Mouse (Mus musculus) forebrain, embryonic 12.5 days (tissue): ENCODE data around the gene Tctn1. TPM values are rescaled to one million over a fixed set of nuclear protein-coding genes. Genes with fewer than 3 reads are reported as not detected.
"Not testable (repeated sequence)": the region's sequence is repeated elsewhere in the genome, so short reads cannot be mapped to it uniquely, and the experiment has no call there.

ENCODE experiments used
- ATAC-seq: fragments of 200-750 bp; cut with Nextera tagmentation; 2 replicates; pipeline ENCODE4 v1.8.0; 2017; ENCODE audit warnings: moderate TSS enrichment; ENCODE audit not compliant: low FRiP score
- H3K27ac ChIP-seq: fragments of 300-500 bp; sonication (generic); 2 replicates; pipeline ENCODE4 v1.5.1; 2016; ENCODE audit warnings: mild to moderate bottlenecking
- H3K27me3 ChIP-seq: fragments of 300-500 bp; sonication (generic); 2 replicates; pipeline ENCODE4 v1.6.1; 2016; ENCODE audit warnings: mild to moderate bottlenecking
- H3K36me3 ChIP-seq: fragments of 300-500 bp; sonication (generic); replicated peaks from 2 replicates; pipeline ENCODE4 v1.6.1; 2016; ENCODE audit warnings: mild to moderate bottlenecking
- H3K4me1 ChIP-seq: fragments of 300-500 bp; sonication (generic); 2 replicates; pipeline ENCODE4 v1.6.1; 2016
- H3K4me2 ChIP-seq: fragments of 300-500 bp; sonication (generic); 2 replicates; pipeline ENCODE4 v1.6.1; 2016; ENCODE audit warnings: mild to moderate bottlenecking, moderate library complexity
- H3K4me3 ChIP-seq: fragments of 300-500 bp; sonication (generic); replicated peaks from 2 replicates; pipeline ENCODE4 v1.5.1; 2016; ENCODE audit warnings: mild to moderate bottlenecking
- H3K9ac ChIP-seq: fragments of 300-500 bp; sonication (generic); 2 replicates; pipeline ENCODE4 v1.6.1; 2016; ENCODE audit warnings: mild to moderate bottlenecking
- H3K9me3 ChIP-seq: fragments of 300-500 bp; sonication (generic); 2 replicates; pipeline ENCODE4 v1.6.1; 2016
- WGBS: fragments of 180-500 bp; shearing (Covaris S2); methylation state at CpG from one replicate; pipeline ENCODE4 v1.1.7; 2016; 5-methylcytosine and 5-hydroxymethylcytosine counted together
- polyA plus RNA-seq: library from polyadenylated mRNA; unstranded; fragments of >200 nt; fragmentation: Nextera tagmentation; extraction: Ambion mirVana; gene quantifications from 2 replicates; pipeline ENCODE4 v1.2.1, GENCODE M21; 2016

Tctn1 gene
- polyA plus RNA-seq, 1 experiment from 2014 or later = 5.5 TPM

DNA sequence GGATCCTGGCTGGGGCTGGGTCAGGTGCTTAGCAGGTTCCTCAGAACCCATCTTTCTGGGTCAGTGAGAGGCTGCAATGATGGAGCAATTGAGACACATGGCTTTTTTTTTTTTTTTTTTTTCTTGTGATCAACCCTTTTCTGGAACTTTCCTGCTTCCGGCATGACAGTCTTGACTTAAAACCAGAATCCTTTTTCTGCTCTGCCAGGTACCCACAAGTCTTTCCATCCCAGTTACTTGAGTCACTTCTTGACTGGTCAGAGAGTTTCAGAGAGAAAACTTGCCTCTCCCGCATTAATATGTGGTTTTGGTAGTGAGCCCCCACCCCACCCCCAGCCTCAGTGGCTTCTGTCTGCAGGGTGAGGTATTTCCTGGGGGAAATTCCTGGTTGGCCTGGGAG is 40.0 kb downstream of the Tctn1 start:
- Histone ChIP-seq H3K9ac (no peak overlapping the region), H3K27ac (no peak overlapping the region), H3K4me3 (no peak overlapping the region), H3K27me3 (no peaks in the 10 kb centered on the region), H3K4me1 (0 out of 2 replicates have a peak, but pooled peaks cover 2% of the 10 kb centered on the region), H3K4me2 (no peak overlapping the region), H3K9me3 (0 out of 2 replicates have a peak, but pooled peaks cover 8% of the 10 kb centered on the region), H3K36me3 (no peaks in the 10 kb centered on the region)
- WGBS = 98% methylated on average over 2 of the region's 2 CpGs
- ATAC-seq = no peak

DNA sequence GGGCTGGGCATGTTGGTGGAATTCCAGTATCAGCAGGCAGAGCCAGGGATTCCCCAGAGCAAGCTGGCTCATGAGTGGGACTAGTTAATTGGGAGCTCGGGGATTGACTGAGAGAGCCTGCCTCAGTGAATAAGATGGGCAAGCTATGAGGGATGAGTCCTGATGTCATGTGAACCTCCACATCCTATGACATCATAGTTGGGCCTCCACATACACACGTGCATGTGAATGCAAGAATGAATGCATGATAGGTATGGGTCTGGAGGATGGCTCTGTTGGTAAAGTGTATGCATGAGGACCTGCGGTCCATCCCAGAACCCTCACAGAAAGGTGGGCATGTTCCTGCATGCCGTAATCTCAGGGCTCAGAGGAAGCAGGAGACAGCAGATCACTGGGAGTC is 43.2 kb downstream of the Tctn1 start:
- H3K36me3 ChIP-seq = no peaks in the 10 kb centered on the region
- ATAC-seq = no peak
- H3K9me3 ChIP-seq = no peaks in the 10 kb centered on the region
- no peak overlapping the region for H3K27ac ChIP-seq
- 0 out of 2 replicates have a peak, but pooled peaks cover 2% of the 10 kb centered on the region for H3K4me1 ChIP-seq
- no peak overlapping the region for H3K4me3 ChIP-seq
- no peaks in the 10 kb centered on the region for H3K27me3 ChIP-seq
- no peak overlapping the region for H3K4me2 ChIP-seq
- no peak overlapping the region for H3K9ac ChIP-seq
- WGBS = 90% methylated on average over 4 of the region's 4 CpGs

DNA sequence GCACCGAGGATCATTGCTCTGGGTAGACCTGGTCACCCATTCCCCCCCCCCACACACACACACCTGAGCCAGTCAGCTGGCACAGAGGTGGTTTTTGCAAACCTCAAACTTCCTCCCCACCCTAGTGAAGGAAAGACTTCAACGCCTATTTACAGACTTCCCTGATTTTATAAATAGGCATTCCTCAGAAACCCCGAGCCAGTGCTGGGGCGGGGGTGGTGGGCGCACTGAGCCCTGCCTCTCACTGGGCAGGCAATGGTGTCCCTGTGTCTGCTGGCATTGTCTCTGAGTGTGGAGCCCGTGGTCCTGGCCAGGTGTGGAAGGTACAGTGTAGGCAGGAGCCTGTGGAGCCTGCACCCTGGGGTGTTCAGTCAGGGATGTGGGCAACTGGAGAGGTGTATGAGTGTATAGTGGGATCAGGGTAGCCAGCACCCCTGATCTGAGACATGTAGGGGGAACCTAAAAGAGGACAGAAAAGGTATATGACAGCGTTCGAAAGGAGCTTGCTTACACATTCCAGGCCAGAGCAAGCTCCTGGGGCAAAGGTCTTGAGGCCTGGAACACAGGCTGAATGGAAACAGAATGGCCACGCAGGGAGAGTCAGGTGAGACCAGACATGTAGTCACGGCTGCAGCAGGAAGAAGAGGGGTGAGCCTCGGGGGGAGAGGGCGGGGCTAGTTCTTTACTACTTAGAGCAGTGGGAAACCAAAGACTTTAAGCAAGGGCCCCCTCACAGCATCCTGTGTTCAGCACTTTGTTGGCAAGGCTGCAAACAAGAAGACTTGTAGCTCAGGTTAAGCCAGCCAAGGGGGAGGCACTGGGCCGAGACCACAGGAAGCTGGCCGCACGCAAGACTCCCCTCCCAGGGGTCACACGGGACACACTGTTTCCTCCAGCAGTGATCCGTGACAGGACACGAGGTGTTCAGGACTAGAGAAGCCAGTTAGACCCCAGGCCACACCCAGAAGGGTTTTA is 44.3 kb downstream of the Tctn1 start:
- no peak overlapping the region for H3K27ac ChIP-seq
- 83% methylated on average over 18 of the region's 18 CpGs for WGBS

DNA sequence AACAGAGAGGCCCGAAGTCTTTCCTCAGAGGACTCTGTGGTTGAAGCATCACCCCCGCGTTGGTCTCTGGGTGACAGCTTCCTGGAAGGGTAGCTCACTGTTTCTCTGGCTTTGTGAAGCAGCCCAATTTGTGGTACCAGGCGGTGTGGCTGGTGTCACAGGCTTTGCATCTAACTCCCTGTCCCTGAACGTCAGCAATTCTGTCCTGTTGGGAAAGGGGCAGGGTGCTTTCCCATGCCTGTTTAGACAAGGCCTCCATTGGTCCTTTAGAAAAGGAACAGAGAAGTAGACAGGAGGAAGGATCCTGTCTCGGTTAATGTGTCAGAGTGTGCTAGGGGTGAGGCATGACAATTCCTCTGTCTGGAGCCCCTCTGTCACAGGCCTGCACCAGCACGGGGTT is 45.3 kb downstream of the Tctn1 start:
- no peak for ATAC-seq
- H3K36me3 ChIP-seq = no peaks in the 10 kb centered on the region
- no peaks in the 10 kb centered on the region for H3K27me3 ChIP-seq
- WGBS = 87% methylated on average over 7 of the region's 7 CpGs
- no peak overlapping the region for H3K27ac ChIP-seq
- H3K4me2 ChIP-seq = no peak overlapping the region
- H3K4me3 ChIP-seq = no peak overlapping the region
- no peaks in the 10 kb centered on the region for H3K9me3 ChIP-seq
- no peak overlapping the region for H3K9ac ChIP-seq
- H3K4me1 ChIP-seq = 0 out of 2 replicates have a peak, but pooled peaks cover 2% of the 10 kb centered on the region

More for the DNA sequence above, 44.3 kb downstream of the Tctn1 start:
- ATAC-seq = no peak
- Histone ChIP-seq H3K4me1 (0 out of 2 replicates have a peak, but pooled peaks cover 2% of the 10 kb centered on the region), H3K9me3 (no peaks in the 10 kb centered on the region), H3K27me3 (no peaks in the 10 kb centered on the region), H3K4me3 (no peak overlapping the region), H3K4me2 (no peak overlapping the region), H3K9ac (no peak overlapping the region), H3K36me3 (no peaks in the 10 kb centered on the region)

DNA sequence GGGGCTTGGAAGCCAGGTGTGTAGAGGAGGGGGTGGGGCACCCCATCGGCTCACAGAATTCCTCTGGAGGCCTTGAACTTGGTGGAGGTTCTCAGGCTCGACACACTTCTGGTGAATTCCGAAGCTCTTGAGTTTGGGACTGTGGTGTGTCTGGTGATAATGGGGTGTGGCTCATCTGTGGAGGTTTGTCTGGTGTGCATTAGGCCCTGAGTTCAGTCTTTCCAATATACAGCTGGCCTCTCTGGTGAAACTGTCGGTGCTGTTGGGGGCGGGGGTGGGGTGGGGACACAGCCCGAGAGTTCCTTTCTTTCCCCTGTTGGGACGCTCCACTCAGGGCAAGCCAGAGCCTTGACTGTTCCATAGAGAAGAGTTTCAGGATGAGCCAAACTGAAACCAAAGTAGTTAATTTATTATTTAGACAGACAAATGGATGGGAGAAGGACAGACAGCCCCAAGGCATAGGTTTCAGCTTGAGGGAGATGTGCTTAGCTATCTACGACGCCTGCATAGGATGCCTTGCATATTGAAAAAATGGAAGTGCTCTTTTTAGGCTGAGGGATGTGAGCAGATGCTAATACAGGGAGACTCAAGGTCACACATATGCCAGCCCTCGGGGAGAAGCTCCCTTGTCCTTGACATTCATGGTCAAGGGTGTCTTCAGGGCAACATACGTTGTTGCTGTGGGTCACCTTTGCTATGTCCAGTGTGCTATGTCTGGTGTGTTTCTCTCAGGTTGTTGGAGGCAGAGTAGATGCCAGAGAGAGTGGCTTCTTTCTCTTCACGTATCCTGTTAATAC is 46.0 kb downstream of the Tctn1 start:
- ATAC-seq = no peak
- WGBS = 91% methylated on average over 12 of the region's 12 CpGs
- no peak overlapping the region for H3K27ac ChIP-seq
- 0 out of 2 replicates have a peak, but pooled peaks cover 2% of the 10 kb centered on the region for H3K4me1 ChIP-seq
- no peaks in the 10 kb centered on the region for H3K27me3 ChIP-seq
- no peak overlapping the region for H3K4me3 ChIP-seq
- H3K36me3 ChIP-seq = no peaks in the 10 kb centered on the region
- H3K9ac ChIP-seq = no peak overlapping the region
- H3K9me3 ChIP-seq = no peaks in the 10 kb centered on the region
- H3K4me2 ChIP-seq = no peak overlapping the region

DNA sequence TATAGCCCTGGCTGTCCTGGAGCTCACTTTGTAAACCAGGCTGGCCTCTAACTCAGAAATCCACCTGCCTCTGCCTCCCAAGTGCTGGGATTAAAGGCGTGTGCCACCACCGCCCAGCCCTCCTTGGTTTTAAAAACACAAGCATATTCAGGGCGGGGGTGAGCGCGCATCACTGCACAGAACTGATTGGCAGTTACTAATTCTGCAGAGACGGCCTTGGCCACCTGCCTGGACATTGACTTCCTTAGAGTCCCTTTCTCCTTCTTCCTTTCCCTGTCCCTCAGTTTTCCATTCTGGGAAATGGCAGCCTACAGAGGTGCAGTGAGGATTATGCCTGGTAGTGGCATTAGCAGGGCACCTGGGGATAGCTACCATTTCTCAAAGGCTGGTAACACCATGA is 46.6 kb downstream of the Tctn1 start:
- no peak overlapping the region for H3K4me3 ChIP-seq
- 0 out of 2 replicates have a peak, but pooled peaks cover 2% of the 10 kb centered on the region for H3K4me1 ChIP-seq
- H3K27ac ChIP-seq = no peak overlapping the region
- H3K9ac ChIP-seq = no peak overlapping the region
- no peak overlapping the region for H3K4me2 ChIP-seq
- no peaks in the 10 kb centered on the region for H3K27me3 ChIP-seq
- H3K9me3 ChIP-seq = no peaks in the 10 kb centered on the region
- WGBS = 75% methylated on average over 6 of the region's 6 CpGs
- no peaks in the 10 kb centered on the region for H3K36me3 ChIP-seq
- ATAC-seq = no peak

DNA sequence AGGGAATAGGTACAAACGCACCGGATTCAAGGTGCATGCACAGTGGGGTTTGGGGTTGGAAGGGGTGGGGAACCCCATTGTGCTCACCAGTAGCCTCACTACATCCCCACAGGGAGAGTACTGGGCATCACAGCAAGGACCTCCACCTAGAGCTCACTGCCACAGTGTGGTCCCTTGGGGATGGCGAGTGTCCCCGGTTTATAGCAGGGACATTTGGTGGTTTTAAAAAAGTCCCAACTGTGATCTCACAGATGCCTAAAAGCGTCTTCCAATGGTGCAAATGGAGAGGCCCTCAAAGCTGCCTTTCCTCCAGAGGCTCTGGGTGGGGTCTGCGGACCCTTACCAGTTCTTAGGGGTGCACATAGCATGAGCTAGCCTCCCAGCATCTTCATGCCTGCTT is 50.4 kb downstream of the Tctn1 start:
- Histone ChIP-seq H3K9me3 (no peaks in the 10 kb centered on the region), H3K4me3 (no peak overlapping the region), H3K4me1 (peaks cover 14% of the 10 kb centered on the region), H3K27me3 (no peaks in the 10 kb centered on the region), H3K27ac (no peak overlapping the region), H3K4me2 (no peak overlapping the region), H3K9ac (no peak overlapping the region), H3K36me3 (no peaks in the 10 kb centered on the region)
- no peak for ATAC-seq
- 93% methylated on average over 6 of the region's 6 CpGs for WGBS

DNA sequence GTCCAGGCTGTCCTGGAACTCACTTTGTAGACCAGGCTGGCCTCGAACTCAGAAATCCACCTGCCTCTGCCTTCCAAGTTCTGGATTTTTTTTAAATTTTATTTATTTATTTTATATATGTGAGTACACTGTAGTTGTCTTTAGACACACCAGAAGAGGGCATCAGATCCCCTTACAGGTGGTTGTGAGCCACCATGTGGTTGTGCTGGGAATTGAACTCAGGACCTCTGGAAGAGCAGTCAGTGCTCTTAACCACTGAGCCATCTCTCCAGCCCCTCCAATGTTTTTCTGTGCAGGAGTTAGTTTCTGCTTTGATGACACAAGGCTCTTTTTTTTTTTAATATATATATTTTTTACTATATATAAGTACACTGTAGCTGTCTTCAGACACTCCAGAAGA is 51.4 kb downstream of the Tctn1 start:
- H3K36me3 ChIP-seq, ATAC-seq, H3K27me3 ChIP-seq, H3K4me2 ChIP-seq, H3K27ac ChIP-seq, H3K9me3 ChIP-seq, H3K4me3 ChIP-seq, H3K9ac ChIP-seq: not testable (repeated sequence)
- 82% methylated on average over 1 of the region's 1 CpGs for WGBS
- peaks cover 18% of the 10 kb centered on the region for H3K4me1 ChIP-seq

DNA sequence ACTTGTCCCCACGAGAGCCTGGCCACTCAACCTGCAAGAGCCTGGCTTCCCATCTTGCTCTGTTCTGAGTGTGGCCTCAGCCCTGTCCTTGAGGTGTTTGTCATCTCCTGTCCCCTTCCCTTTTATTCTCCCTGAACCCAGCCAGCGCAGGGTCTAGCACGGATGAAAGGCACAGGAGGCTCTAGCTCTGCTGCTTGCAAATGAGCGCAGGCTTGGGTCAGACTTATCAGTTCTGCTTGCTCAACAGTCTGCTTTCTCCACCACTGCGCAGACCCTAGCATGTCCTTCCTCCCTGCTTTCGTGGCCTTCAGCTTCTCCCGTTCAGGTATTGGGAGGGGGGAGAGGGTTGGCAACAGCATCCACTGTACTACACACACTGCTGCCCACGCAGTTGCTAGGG is 52.1 kb downstream of the Tctn1 start:
- Histone ChIP-seq H3K4me1 (peaks cover 18% of the 10 kb centered on the region), H3K27ac (no peak overlapping the region), H3K9ac (no peak overlapping the region), H3K36me3 (no peaks in the 10 kb centered on the region), H3K4me2 (no peak overlapping the region), H3K9me3 (0 out of 2 replicates have a peak, but pooled peaks cover 3% of the 10 kb centered on the region), H3K4me3 (no peak overlapping the region), H3K27me3 (no peaks in the 10 kb centered on the region)
- no peak for ATAC-seq
- 91% methylated on average over 8 of the region's 8 CpGs for WGBS

DNA sequence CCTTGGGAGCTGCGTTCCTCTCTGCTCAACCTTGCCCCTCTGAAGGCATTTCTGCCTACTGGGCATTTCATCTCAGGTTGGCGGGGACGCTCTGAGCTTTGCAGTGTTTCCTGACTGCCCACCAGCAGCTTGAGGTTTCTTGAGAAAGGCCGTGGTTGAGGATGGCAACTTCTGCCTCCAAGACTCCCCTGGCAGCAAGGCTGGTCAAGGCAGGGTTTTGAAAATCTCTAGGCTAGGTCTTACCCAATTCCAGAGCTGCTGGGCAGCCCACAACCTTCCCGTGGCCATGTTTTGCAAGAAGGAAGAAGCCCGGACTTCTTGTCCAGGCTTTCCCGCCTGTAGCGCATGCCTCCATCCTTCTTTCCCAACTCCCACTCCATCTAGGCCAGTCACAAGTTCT is 53.4 kb downstream of the Tctn1 start:
- H3K27ac ChIP-seq = no peak overlapping the region
- no peak overlapping the region for H3K4me2 ChIP-seq

DNA sequence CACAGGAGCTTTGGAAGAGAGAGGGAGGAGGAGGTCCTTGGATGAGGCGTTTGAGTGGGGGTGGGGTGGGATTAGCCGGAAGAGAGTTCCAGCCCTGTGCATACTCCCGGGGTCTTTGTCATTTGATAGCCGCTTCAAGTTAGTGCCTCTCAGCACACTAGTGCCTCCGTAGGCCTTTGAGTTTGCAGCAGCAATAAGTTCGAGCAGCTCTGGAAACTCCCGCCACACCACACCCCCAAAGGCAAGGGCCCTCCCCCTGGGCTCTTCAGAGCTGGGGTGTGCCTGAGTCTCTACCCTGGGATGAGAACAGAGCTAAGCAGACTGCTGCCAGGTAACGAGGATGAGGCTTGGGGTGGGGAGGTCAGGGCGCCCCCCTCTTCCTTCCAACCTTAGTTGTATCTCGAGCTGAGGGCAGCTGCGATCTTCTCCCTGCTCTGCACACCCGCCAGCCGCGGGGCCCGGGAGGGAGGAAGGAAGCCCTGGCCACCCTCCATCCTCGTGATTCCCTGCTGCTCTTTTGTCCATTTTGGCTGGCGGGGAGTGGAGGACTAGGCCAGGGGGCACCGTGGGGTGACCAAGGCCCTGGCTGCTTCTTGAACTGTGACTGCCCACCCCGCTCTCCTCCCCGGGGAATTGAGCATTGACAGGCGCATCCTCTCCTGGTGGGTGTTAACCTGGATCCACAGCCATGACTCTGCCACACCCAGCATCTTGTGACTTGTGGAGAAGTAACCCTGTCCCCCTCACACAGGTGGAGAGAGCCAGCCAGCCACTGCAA is 54.5 kb downstream of the Tctn1 start:
- Histone ChIP-seq H3K4me1 (peaks cover 18% of the 10 kb centered on the region), H3K9ac (peak overlapping the region; percentile 58), H3K27me3 (no peaks in the 10 kb centered on the region), H3K4me2 (peak overlapping the region; percentile 55), H3K4me3 (peak overlapping the region; percentile 37), H3K36me3 (no peaks in the 10 kb centered on the region), H3K27ac (peak overlapping the region; percentile 48), H3K9me3 (0 out of 2 replicates have a peak, but pooled peaks cover 3% of the 10 kb centered on the region)
- peak; percentile 75 for ATAC-seq
- 3% methylated on average over 17 of the region's 21 CpGs for WGBS

More for the DNA sequence above, 53.4 kb downstream of the Tctn1 start:
- no peak overlapping the region for H3K9ac ChIP-seq
- no peak for ATAC-seq
- 92% methylated on average over 8 of the region's 8 CpGs for WGBS
- no peaks in the 10 kb centered on the region for H3K27me3 ChIP-seq
- no peaks in the 10 kb centered on the region for H3K36me3 ChIP-seq
- peaks cover 18% of the 10 kb centered on the region for H3K4me1 ChIP-seq
- no peak overlapping the region for H3K4me3 ChIP-seq
- H3K9me3 ChIP-seq = 0 out of 2 replicates have a peak, but pooled peaks cover 3% of the 10 kb centered on the region
